Mouse (Mus musculus): ENCODE data around the gene Nek1. TPM values are rescaled to one million over a fixed set of nuclear protein-coding genes. Genes with fewer than 3 reads are reported as not detected.

Nek1 gene
- polyA plus RNA-seq (2014; fragmentation: Illumina TruSeq; extraction: RNeasy Lipid Tissue Mini Kit (QIAGEN cat#74804); ENCODE audit: low read depth, low replicate concordance) = 40.3 TPM

GRCm38 (mm10) chr8:60992910-60993638 lies at the start of gene Nek1:
Gene Nek1 (plus strand): TSS chr8:60993195.

GRCm38 (mm10) chr8:60982701-60983687 lies 10.0 kb upstream of the Nek1 start, which contains the start of gene Clcn3:
Gene Clcn3 (minus strand): TSS chr8:60983300.

Other genes with a start within 250 kb of the Nek1 start
- gene Hpf1, start 102.8 kb upstream of the Nek1 start, polyA plus RNA-seq (2014; fragmentation: Illumina TruSeq; extraction: RNeasy Lipid Tissue Mini Kit (QIAGEN cat#74804); ENCODE audit: low read depth, low replicate concordance) = 78.5 TPM
- 150 TPM for gene Clcn3, start 9.9 kb upstream of the Nek1 start, polyA plus RNA-seq (2014; fragmentation: Illumina TruSeq; extraction: RNeasy Lipid Tissue Mini Kit (QIAGEN cat#74804); ENCODE audit: low read depth, low replicate concordance)
- gene Sh3rf1, start 230.7 kb downstream of the Nek1 start, polyA plus RNA-seq (2014; fragmentation: Illumina TruSeq; extraction: RNeasy Lipid Tissue Mini Kit (QIAGEN cat#74804); ENCODE audit: low read depth, low replicate concordance) = 14.2 TPM

Measured in sigmoid colon, adult 10 weeks (tissue).